Mouse (Mus musculus): ENCODE measurements around the gene Lce1i. TPM values are rescaled to one million over a fixed set of nuclear protein-coding genes. Genes with fewer than 3 reads are reported as not detected.
A peak's percentile ranks its signal among the peaks of the same experiment; 100 is the strongest.
"Not testable (repeated sequence)": the region's sequence is repeated elsewhere in the genome, so short reads cannot be mapped to it uniquely, and the experiment has no call there.

The Lce1i gene
- not detected in 2 replicates for polyA plus RNA-seq (2011; ENCODE audit: insufficient read depth, insufficient read length, low read depth, missing spikeins)

GRCm38 (mm10) chr3:92778799-92779198 is at the start of gene Lce1i:
TSS of gene Lce1i (minus strand) at chr3:92778899.
- H3K9ac ChIP-seq (ENCODE audit: low read depth, poor library complexity, severe bottlenecking): no peak within 1 kb of the TSS
- TF ChIP-seq POLR2A (IDR thresholded peaks at IDR 0.05; ENCODE audit: insufficient read depth, low read length) (no peak), CTCF (IDR thresholded peaks at IDR 0.05; ENCODE audit: low read depth, low read length) (no peak), EP300 (IDR thresholded peaks at IDR 0.05; ENCODE audit: insufficient read depth, low read depth, low read length) (no peak)
- no peaks in the 10 kb centered on the region for H3K27me3 ChIP-seq (ENCODE audit: control insufficient read depth, insufficient read depth, low read length, poor library complexity, severe bottlenecking)
- H3K4me3 ChIP-seq (ENCODE audit: low read depth, low read length): no peak within 1 kb of the TSS
- H3K4me1 ChIP-seq (ENCODE audit: control insufficient read depth, insufficient read depth, low read length): no peaks in the 10 kb centered on the region
- H3K27ac ChIP-seq (ENCODE audit: insufficient read depth, low read length): no peak within 1 kb of the TSS
- H3K9me3 ChIP-seq (replicated peaks; ENCODE audit: control insufficient read depth, insufficient read depth, low read length, poor library complexity, severe bottlenecking): no peaks in the 10 kb centered on the region
- no peaks in the 10 kb centered on the region for H3K36me3 ChIP-seq (ENCODE audit: control insufficient read depth, insufficient read depth, low read length, poor library complexity, severe bottlenecking)

- Histone ChIP-seq H3K9me3 (replicated peaks; ENCODE audit: control insufficient read depth, insufficient read depth, low read length, poor library complexity, severe bottlenecking) (no peaks in the 10 kb centered on the region), H3K9ac (ENCODE audit: low read depth, poor library complexity, severe bottlenecking) (no peak within 1 kb of the TSS), H3K4me3 (ENCODE audit: low read depth, low read length) (no peak within 1 kb of the TSS), H3K4me1 (ENCODE audit: control insufficient read depth, insufficient read depth, low read length) (no peaks in the 10 kb centered on the region), H3K36me3 (ENCODE audit: control insufficient read depth, insufficient read depth, low read length, poor library complexity, severe bottlenecking) (no peaks in the 10 kb centered on the region), H3K27me3 (ENCODE audit: control insufficient read depth, insufficient read depth, low read length, poor library complexity, severe bottlenecking) (no peaks in the 10 kb centered on the region; the same call in 1 of the 2 replicates), H3K27ac (ENCODE audit: insufficient read depth, low read length) (no peak within 1 kb of the TSS)
- TF ChIP-seq POLR2A (IDR thresholded peaks at IDR 0.05; ENCODE audit: insufficient read depth, low read length) (no peak), CTCF (IDR thresholded peaks at IDR 0.05; ENCODE audit: low read depth, low read length) (no peak), EP300 (IDR thresholded peaks at IDR 0.05; ENCODE audit: insufficient read depth, low read depth, low read length) (no peak)
Measured at GRCm38 (mm10) chr3:92827108-92827507, 48.4 kb upstream of the Lce1i start, which contains the start of gene Kprp. TSS of gene Kprp (minus strand) at chr3:92827247.

- TF ChIP-seq EP300 (IDR thresholded peaks at IDR 0.05; ENCODE audit: insufficient read depth, low read depth, low read length) (no peak), CTCF (IDR thresholded peaks at IDR 0.05; ENCODE audit: low read depth, low read length) (no peak), POLR2A (IDR thresholded peaks at IDR 0.05; ENCODE audit: insufficient read depth, low read length) (no peak)
- Histone ChIP-seq H3K4me1 (ENCODE audit: control insufficient read depth, insufficient read depth, low read length) (no peaks in the 10 kb centered on the region), H3K27ac (ENCODE audit: insufficient read depth, low read length) (no peak overlapping the region), H3K9me3 (replicated peaks; ENCODE audit: control insufficient read depth, insufficient read depth, low read length, poor library complexity, severe bottlenecking) (no peaks in the 10 kb centered on the region), H3K4me3 (ENCODE audit: low read depth, low read length) (no peak overlapping the region), H3K9ac (ENCODE audit: low read depth, poor library complexity, severe bottlenecking) (no peak overlapping the region), H3K27me3 (ENCODE audit: control insufficient read depth, insufficient read depth, low read length, poor library complexity, severe bottlenecking) (no peaks in the 10 kb centered on the region; the same call in 1 of the 2 replicates), H3K36me3 (ENCODE audit: control insufficient read depth, insufficient read depth, low read length, poor library complexity, severe bottlenecking) (no peaks in the 10 kb centered on the region)
Measured at GRCm38 (mm10) chr3:92825808-92826207, 47.1 kb upstream of the Lce1i start.

GRCm38 (mm10) chr3:92816036-92816435 is 37.3 kb upstream of the Lce1i start:
- peak overlapping the region; percentile 75; the same call in 1 of the 2 replicates for H3K27ac ChIP-seq (ENCODE audit: insufficient read depth, low read length)
- H3K27me3 ChIP-seq (ENCODE audit: control insufficient read depth, insufficient read depth, low read length, poor library complexity, severe bottlenecking); H3K4me1 ChIP-seq (ENCODE audit: control insufficient read depth, insufficient read depth, low read length); H3K36me3 ChIP-seq (ENCODE audit: control insufficient read depth, insufficient read depth, low read length, poor library complexity, severe bottlenecking); H3K9ac ChIP-seq (ENCODE audit: low read depth, poor library complexity, severe bottlenecking); H3K4me3 ChIP-seq (ENCODE audit: low read depth, low read length): not testable (repeated sequence)
- H3K9me3 ChIP-seq (replicated peaks; ENCODE audit: control insufficient read depth, insufficient read depth, low read length, poor library complexity, severe bottlenecking): peaks cover 11% of the 10 kb centered on the region

GRCm38 (mm10) chr3:92815581-92815980 is 36.9 kb upstream of the Lce1i start:
- Histone ChIP-seq H3K27ac (ENCODE audit: insufficient read depth, low read length) (peak overlapping the region; percentile 85), H3K9ac (ENCODE audit: low read depth, poor library complexity, severe bottlenecking) (no peak overlapping the region), H3K36me3 (ENCODE audit: control insufficient read depth, insufficient read depth, low read length, poor library complexity, severe bottlenecking) (no peaks in the 10 kb centered on the region), H3K4me1 (ENCODE audit: control insufficient read depth, insufficient read depth, low read length) (no peaks in the 10 kb centered on the region), H3K4me3 (ENCODE audit: low read depth, low read length) (no peak overlapping the region), H3K27me3 (ENCODE audit: control insufficient read depth, insufficient read depth, low read length, poor library complexity, severe bottlenecking) (no peaks in the 10 kb centered on the region), H3K9me3 (replicated peaks; ENCODE audit: control insufficient read depth, insufficient read depth, low read length, poor library complexity, severe bottlenecking) (peaks cover 11% of the 10 kb centered on the region)
- TF ChIP-seq POLR2A (IDR thresholded peaks at IDR 0.05; ENCODE audit: insufficient read depth, low read length): no peak
- no peak for TF ChIP-seq EP300 (IDR thresholded peaks at IDR 0.05; ENCODE audit: insufficient read depth, low read depth, low read length)

GRCm38 (mm10) chr3:92807791-92808190 is 29.1 kb upstream of the Lce1i start, which contains the start of gene Lce1k:
TSS of gene Lce1k (minus strand) at chr3:92807891.
- TF ChIP-seq CTCF (IDR thresholded peaks at IDR 0.05; ENCODE audit: low read depth, low read length) (no peak), POLR2A (IDR thresholded peaks at IDR 0.05; ENCODE audit: insufficient read depth, low read length) (no peak), EP300 (IDR thresholded peaks at IDR 0.05; ENCODE audit: insufficient read depth, low read depth, low read length) (no peak)
- no peaks in the 10 kb centered on the region for H3K4me1 ChIP-seq (ENCODE audit: control insufficient read depth, insufficient read depth, low read length)
- H3K36me3 ChIP-seq (ENCODE audit: control insufficient read depth, insufficient read depth, low read length, poor library complexity, severe bottlenecking): no peaks in the 10 kb centered on the region
- no peak within 1 kb of the TSS for H3K9ac ChIP-seq (ENCODE audit: low read depth, poor library complexity, severe bottlenecking)
- H3K4me3 ChIP-seq (ENCODE audit: low read depth, low read length): no peak within 1 kb of the TSS
- no peaks in the 10 kb centered on the region for H3K9me3 ChIP-seq (replicated peaks; ENCODE audit: control insufficient read depth, insufficient read depth, low read length, poor library complexity, severe bottlenecking)
- no peak within 1 kb of the TSS for H3K27ac ChIP-seq (ENCODE audit: insufficient read depth, low read length)
- H3K27me3 ChIP-seq (ENCODE audit: control insufficient read depth, insufficient read depth, low read length, poor library complexity, severe bottlenecking): no peaks in the 10 kb centered on the region

All from ES-Bruce4 (cell line).